Mouse (Mus musculus) mouse embryonic stem cell (cell line): Measurements from ENCODE around the gene Olfr1030.
"Not testable (repeated sequence)": the region's sequence is repeated elsewhere in the genome, so short reads cannot be mapped to it uniquely, and the experiment has no call there.

ENCODE experiments used
- in situ Hi-C, 2 experiments: fragments of 300-500 bp; cut with MboI; formaldehyde crosslinking; loops; 1 replicate in 1 of 2; 3 replicates in 1 of 2; pipeline ENCODE4 v1.14.3; 2019 to 2020; ENCODE audit warnings: low sequenced_read_pairs in 2 of 2, low pct_unique_long_range_greater_than_20kb in 1 of 2, mixed read lengths in 1 of 2; ENCODE audit not compliant: unreplicated experiment in 1 of 2

Gene Olfr1030

DNA sequence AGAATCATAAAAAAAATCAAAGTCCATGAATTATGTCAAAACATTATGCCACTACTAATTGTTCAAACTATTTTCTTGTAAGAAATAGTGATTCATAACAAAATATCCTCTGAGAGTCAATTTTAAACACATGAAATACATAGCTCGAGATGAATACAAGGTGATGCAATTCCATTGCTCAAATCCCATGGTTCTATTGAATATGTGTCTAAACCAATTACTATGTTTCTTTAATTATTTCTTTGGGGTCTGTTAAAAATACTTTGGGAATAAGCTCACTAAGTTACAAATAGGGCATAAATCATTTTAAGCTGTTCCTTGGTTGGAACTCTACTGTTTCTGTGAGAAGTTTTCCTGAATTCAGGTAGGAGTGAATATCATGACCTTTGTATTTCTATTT lies at the start of gene Olfr1030:
Gene Olfr1030, plus strand, starts transcription at position 301 of the 400 bp plus-strand sequence.
- in situ Hi-C loops = no loop called here

DNA sequence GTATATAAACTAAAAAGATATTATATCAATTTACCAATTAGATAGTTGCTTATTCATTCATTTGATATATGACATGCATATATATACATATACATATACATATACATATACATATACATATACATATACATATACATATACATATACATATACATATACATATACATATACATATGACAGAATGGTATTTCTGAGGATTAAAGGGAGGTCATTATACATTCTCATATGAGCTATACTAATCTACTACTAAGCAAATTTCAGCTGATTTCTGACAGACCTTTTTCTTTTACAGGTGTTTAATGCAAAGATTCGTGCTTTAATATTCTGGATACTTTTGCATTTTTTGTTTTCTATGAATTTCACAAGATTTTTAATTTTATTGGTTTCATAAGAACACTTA lies 28.9 kb upstream of the Olfr1030 start, which contains the start of gene Olfr1028:
Gene Olfr1028, plus strand, starts transcription at position 301 of the 400 bp plus-strand sequence.
- in situ Hi-C loops = no loop called here

DNA sequence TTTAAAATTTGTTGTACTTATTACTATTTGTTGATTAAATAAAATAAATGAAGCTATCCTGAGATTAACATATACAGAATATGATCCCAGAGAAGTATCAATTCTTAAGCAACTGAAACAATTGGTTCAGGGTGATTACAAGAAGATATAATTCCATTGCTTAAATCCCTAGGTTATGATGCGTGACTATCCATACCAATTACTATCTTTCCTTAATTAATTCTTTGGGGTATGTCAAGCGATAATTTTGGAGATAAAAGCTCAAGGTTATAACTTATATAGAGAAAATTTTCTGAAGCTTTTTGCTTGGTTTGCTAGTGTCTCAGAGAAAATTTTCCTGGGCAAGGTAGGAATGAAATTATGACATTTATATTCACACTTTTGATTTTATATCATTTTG lies 5.5 kb upstream of the Olfr1030 start, which contains the start of gene Olfr1029:
Gene Olfr1029, plus strand, starts transcription at position 301 of the 400 bp plus-strand sequence.
- in situ Hi-C loops = no loop called here

DNA sequence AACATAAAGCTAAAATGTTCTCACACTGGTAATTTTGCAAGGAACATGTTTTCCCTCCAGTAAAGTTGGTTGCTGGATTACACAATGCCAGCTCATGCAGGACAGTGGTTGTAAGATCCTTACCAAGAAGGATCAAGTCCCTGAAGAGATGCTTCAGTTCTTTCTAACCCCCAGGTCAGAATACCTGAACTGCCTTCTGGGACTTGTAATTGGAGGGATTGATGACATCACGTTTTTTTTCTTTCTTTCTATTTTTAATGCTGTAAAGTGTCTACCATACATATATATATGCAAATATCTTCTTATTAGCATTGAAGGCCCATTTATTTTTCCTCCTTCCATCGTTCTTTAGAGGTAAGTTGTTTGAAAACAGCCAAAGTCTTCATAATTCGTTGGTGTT lies 10.9 kb downstream of the Olfr1030 start, which contains the start of gene Olfr1031:
Gene Olfr1031, plus strand, starts transcription at position 301 of the 400 bp plus-strand sequence.
- in situ Hi-C loops = no loop called here

DNA sequence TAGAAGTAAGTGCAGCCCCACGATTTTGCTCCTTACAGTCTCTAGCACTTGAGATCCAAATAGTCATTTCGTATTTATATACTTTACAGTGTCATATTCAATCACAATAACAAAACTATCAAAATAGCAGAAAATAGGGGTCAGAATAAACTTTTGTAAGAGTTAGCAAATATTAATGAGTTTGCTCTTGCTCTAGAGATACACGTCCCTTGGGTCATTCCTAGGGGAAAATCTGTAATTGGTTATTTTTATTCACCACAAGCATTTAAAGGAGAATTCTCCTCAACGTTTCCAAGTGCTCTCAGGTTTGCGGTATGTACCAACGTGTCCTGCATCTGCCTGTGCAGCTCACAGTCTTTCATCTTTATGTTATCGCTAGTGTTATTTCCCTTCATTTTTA lies 26.2 kb downstream of the Olfr1030 start, which contains the start of gene Olfr1032:
Gene Olfr1032, plus strand, starts transcription at position 301 of the 400 bp plus-strand sequence.
- in situ Hi-C loops = no loop called here

DNA sequence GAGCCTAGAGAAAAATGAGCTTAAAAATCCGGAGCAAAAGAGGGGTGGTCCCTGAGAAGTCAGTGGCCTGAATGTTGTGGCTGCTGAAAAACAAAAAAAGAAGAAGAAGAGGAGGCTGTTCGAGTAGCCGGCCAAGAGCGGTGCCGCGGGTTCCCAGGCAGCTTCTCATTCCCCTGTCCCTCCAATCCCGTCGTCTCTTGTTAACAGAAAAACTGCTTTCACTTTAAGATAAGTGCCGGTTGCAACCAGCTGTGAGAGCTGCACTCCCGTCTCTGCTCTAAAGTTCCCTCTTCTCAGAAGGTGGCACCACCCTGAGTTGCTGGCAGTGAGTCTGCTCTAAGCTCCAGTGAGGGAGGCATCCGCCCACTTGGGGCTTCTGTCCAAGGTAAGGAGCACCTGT lies 41.3 kb downstream of the Olfr1030 start, which contains the start of gene Olfr1033:
Gene Olfr1033, plus strand, starts transcription at position 228 of the 400 bp plus-strand sequence.
- in situ Hi-C loops = not testable (repeated sequence)

DNA sequence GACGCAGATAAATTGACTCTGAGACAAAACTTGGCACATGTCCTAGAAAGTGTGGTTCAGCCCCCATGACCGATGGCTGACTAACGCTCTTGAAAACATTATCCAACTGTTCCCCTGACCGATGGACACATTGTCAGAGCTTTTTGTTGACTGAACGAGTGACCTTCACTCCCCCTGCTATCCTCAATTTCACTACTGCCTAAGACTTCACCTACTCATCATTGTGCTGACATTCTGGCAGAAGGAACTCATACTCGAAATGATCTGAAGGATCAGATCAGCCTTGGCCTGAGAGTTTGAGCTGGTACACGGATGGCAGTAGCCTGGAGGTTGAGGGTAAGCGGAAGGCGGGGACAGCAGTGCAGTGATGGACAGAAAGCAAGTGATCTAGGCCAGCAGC lies 42.4 kb downstream of the Olfr1030 start:
- in situ Hi-C loops = not testable (repeated sequence)
